Mouse (Mus musculus) lung, postnatal 36 days (tissue): ENCODE measurements at regions not wholly inside any gene's neighbourhood (a gene's known extent, or its start where the extent isn't known, plus 50 kb on each side); places are given as distances from the start of the nearest gene placed in this dataset.

ENCODE experiments used
- DNase-seq: peaks from one replicate; pipeline ENCODE4 v3.0.0; 2022; ENCODE audit warnings: mixed read lengths

GRCm38 (mm10) chr17:84890871-84891599 is 65.5 kb upstream of the Ppm1b start:
- no peak for DNase-seq

GRCm38 (mm10) chr17:84893273-84894033 is 63.1 kb upstream of the Ppm1b start:
- DNase-seq: no peak

- DNase-seq: no peak
Measured at GRCm38 (mm10) chr17:84895526-84895925, 61.0 kb upstream of the Ppm1b start.

- no peak for DNase-seq
Measured at GRCm38 (mm10) chr17:84896572-84896971, 60.0 kb upstream of the Ppm1b start.

GRCm38 (mm10) chr17:84898407-84898806 is 58.1 kb upstream of the Ppm1b start:
- DNase-seq: no peak

- DNase-seq: no peak
Measured at GRCm38 (mm10) chr17:84903625-84904337, 52.8 kb upstream of the Ppm1b start.
